Mouse (Mus musculus): ENCODE measurements around the gene Bola1.

DNA sequence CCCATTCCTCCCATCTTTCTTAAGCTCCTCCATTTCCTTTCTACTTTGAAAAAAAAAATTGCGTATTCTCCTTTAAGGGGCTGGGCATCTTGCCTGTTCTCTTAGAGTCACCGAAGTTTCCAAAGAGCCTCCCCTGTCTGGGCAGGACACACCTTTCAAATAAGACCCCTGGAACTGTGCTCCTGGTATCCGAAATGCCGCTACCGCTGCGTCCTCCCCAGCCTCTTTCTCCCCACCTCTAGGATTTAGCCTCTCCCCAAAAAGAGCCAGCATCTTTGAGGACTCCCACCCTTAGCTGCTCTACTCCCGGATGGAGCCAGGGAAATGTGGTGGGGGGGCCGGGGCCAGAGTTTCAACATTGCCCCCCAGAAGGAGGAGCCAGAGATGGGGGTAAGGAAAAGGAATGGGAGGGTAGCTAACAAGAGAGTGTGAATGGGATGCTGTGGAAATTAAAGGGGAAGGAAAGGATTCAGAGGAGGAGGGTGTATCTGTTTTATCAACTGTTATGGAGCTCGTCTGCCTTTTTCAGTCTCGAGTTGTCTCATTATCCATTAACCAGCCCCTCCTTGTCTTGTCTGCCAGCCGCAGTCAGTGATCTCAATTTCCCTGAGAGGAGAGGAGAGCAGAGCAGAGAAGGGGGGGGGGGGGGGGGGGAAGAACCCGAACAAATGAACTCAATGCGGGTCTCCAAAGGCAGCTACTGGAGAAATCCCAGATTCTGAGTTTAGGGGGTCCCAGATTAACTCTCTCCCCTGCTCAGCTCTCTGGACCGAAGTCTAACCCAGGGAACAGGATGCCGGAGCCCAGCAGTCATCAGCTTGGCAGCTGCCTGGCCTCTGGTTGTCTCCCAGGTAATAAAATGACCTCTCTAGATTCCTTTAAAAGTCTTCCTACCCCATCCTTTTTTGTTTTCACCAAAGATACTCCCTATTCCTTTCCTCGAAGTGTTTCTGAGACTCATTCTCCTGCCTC, 57.4 kb downstream of the Bola1 start, which contains the start of gene Mtmr11:
- TF ChIP-seq CTCF (IDR thresholded peaks at IDR 0.05; ENCODE audit: borderline replicate concordance, control insufficient read depth, extremely low read depth, insufficient read depth, low read length, poor library complexity) (no peak), POLR2A (IDR thresholded peaks at IDR 0.05; ENCODE audit: control insufficient read depth, extremely low read depth, insufficient read depth, low read length, poor library complexity) (no peak)
